Mouse (Mus musculus) left cerebral cortex, postnatal 10 days (tissue): ENCODE measurements at regions not wholly inside any gene's neighbourhood (a gene's known extent, or its start where the extent isn't known, plus 50 kb on each side); places are given as distances from the start of the nearest gene placed in this dataset.
"Not testable (repeated sequence)": the region's sequence is repeated elsewhere in the genome, so short reads cannot be mapped to it uniquely, and the experiment has no call there.

Experiments
- DNase-seq, 2 experiments: peaks; one replicate each; pipeline ENCODE4 v3.0.0; 2021 to 2022; ENCODE audit warnings: low spot score in 2 of 2, mixed read lengths in 1 of 2; ENCODE audit errors: extremely low spot score in 1 of 2
- intact Hi-C: fragments of 180-260 bp; cut with DNase I; formaldehyde crosslinking; loops from one replicate; pipeline ENCODE4 v1.15.1; 2025

- intact Hi-C loops = no loop called here
Measured at GRCm38 (mm10) chr15:5799917-5800316, 499.7 kb upstream of the Dab2 start.

GRCm38 (mm10) chr15:5811154-5811732, 488.3 kb upstream of the Dab2 start:
- no peak for DNase-seq
- intact Hi-C loops = no loop called here

More at GRCm38 (mm10) chr15:5799917-5800316, 499.7 kb upstream of the Dab2 start:
- no peak for DNase-seq

- DNase-seq = no peak
- intact Hi-C loops = no loop called here
Measured at GRCm38 (mm10) chr15:5811958-5812357, 487.6 kb upstream of the Dab2 start.

GRCm38 (mm10) chr15:5817901-5818576, 481.5 kb upstream of the Dab2 start:
- intact Hi-C loops = no loop called here
- no peak for DNase-seq

- intact Hi-C loops = no loop called here
- no peak for DNase-seq
Measured at GRCm38 (mm10) chr15:5839963-5840362, 459.6 kb upstream of the Dab2 start.

- intact Hi-C loops = not testable (repeated sequence)
Measured at GRCm38 (mm10) chr15:5841369-5842149, 458.0 kb upstream of the Dab2 start.

GRCm38 (mm10) chr15:5846571-5846970, 453.0 kb upstream of the Dab2 start:
- intact Hi-C loops = no loop called here
- DNase-seq = no peak

More at GRCm38 (mm10) chr15:5841369-5842149, 458.0 kb upstream of the Dab2 start:
- not testable (repeated sequence) for DNase-seq

- no peak for DNase-seq
- intact Hi-C loops = no loop called here
Measured at GRCm38 (mm10) chr15:5847413-5848100, 452.0 kb upstream of the Dab2 start.

- no peak for DNase-seq
- intact Hi-C loops = no loop called here
Measured at GRCm38 (mm10) chr15:5852523-5852922, 447.1 kb upstream of the Dab2 start.

- DNase-seq = no peak
- intact Hi-C loops = no loop called here
Measured at GRCm38 (mm10) chr15:5869289-5869688, 430.3 kb upstream of the Dab2 start.

GRCm38 (mm10) chr15:5869866-5870265, 429.7 kb upstream of the Dab2 start:
- intact Hi-C loops = no loop called here
- DNase-seq = no peak

GRCm38 (mm10) chr15:5872042-5872441, 427.5 kb upstream of the Dab2 start:
- intact Hi-C loops = no loop called here
- no peak for DNase-seq

GRCm38 (mm10) chr15:5877749-5878148, 421.8 kb upstream of the Dab2 start:
- DNase-seq = peak in 1 of 2 experiments; percentile 5
- intact Hi-C loops = no loop called here

GRCm38 (mm10) chr15:5891188-5891587, 408.4 kb upstream of the Dab2 start:
- no peak for DNase-seq
- intact Hi-C loops = no loop called here

- DNase-seq = no peak
- intact Hi-C loops = no loop called here
Measured at GRCm38 (mm10) chr15:5892034-5892433, 407.6 kb upstream of the Dab2 start.

- intact Hi-C loops, DNase-seq: not testable (repeated sequence)
Measured at GRCm38 (mm10) chr15:5895688-5896470, 403.7 kb upstream of the Dab2 start.

GRCm38 (mm10) chr15:5915261-5915660, 384.3 kb upstream of the Dab2 start:
- DNase-seq = peak; percentile 5 to 16
- intact Hi-C loops = no loop called here

- DNase-seq = no peak
- intact Hi-C loops = no loop called here
Measured at GRCm38 (mm10) chr15:5920058-5920457, 379.5 kb upstream of the Dab2 start.

- no peak for DNase-seq
- intact Hi-C loops = no loop called here
Measured at GRCm38 (mm10) chr15:5927768-5928167, 371.8 kb upstream of the Dab2 start.
